Mouse (Mus musculus): ENCODE data around the gene 1700018B08Rik. TPM values are rescaled to one million over a fixed set of nuclear protein-coding genes. Genes with fewer than 3 reads are reported as not detected.

Gene 1700018B08Rik
- polyA plus RNA-seq, 3 experiments from 2014 or later, result not detected

GRCm38 (mm10) chr8:121497621-121498020 is 46.5 kb downstream of the 1700018B08Rik start:
- ATAC-seq, result no peak

GRCm38 (mm10) chr8:121491633-121492032 is 52.5 kb downstream of the 1700018B08Rik start:
- no peak for ATAC-seq

- ATAC-seq, result no peak
These were observed 59.9 kb downstream of the 1700018B08Rik start for GRCm38 (mm10) chr8:121484072-121484782.

Other genes starting within 250 kb of the 1700018B08Rik start
- gene Fbxo31, start 34.5 kb upstream of the 1700018B08Rik start, polyA plus RNA-seq (2017; shearing (Covaris generic)), result 1 to 10 TPM; 2.1 to 2.2 (median 2.2) TPM
- gene Map1lc3b, start 46.0 kb upstream of the 1700018B08Rik start, polyA plus RNA-seq (2017; shearing (Covaris generic)), result 100 to 1,000 TPM; 453 to 467 (median 467) TPM
- gene Zcchc14, start 108.6 kb upstream of the 1700018B08Rik start, polyA plus RNA-seq (2017; shearing (Covaris generic)), result 1 to 10 TPM in 1 of 3 experiments, under 1 TPM in 2; 0.09 to 1.0 (median 0.22) TPM
- gene Jph3, start 185.3 kb upstream of the 1700018B08Rik start, polyA plus RNA-seq (2017; shearing (Covaris generic)), result not detected

Measured in inflammation-experienced regulatory T-cells, adult 6 months (primary cell).